Mouse (Mus musculus): Measurements from ENCODE around the gene Slc26a10.

GRCm38 (mm10) chr10:127227163-127227562, 46.7 kb upstream of the Slc26a10 start:
- TF ChIP-seq MAX (IDR thresholded peaks at IDR 0.05; ENCODE audit: low read depth) (no peak), MYOG (IDR thresholded peaks at IDR 0.05; ENCODE audit: control insufficient read depth in 1 of 3, insufficient read depth in 1 of 3, insufficient read length in 2 of 3, low read depth in 2 of 3) (no peak), USF1 (IDR thresholded peaks at IDR 0.05; ENCODE audit: low read depth) (no peak), POLR2A (IDR thresholded peaks at IDR 0.05; ENCODE audit: insufficient read length, low read depth) (no peak), E2F4 (IDR thresholded peaks at IDR 0.05; ENCODE audit: insufficient read depth) (no peak), SRF (IDR thresholded peaks at IDR 0.05; ENCODE audit: control insufficient read depth, insufficient read length, low read depth) (no peak), MYOD1 (IDR thresholded peaks at IDR 0.05; ENCODE audit: control insufficient read depth in 1 of 3, insufficient read length in 2 of 3, low read depth in 2 of 3) (no peak), TCF12 (IDR thresholded peaks at IDR 0.05; ENCODE audit: insufficient read depth, poor library complexity, severe bottlenecking) (no peak), TCF3 (IDR thresholded peaks at IDR 0.05; ENCODE audit: insufficient read length, low read depth) (no peak), CEBPB (IDR thresholded peaks at IDR 0.05; ENCODE audit: insufficient read depth, poor library complexity, severe bottlenecking) (no peak), POLR2AphosphoS2 (IDR thresholded peaks at IDR 0.05; ENCODE audit: insufficient read length, low read depth) (no peak)

Data from myocyte (in vitro differentiated cells).